Mouse (Mus musculus): ENCODE results near the gene Traf6. TPM values are rescaled to one million over a fixed set of nuclear protein-coding genes. Genes with fewer than 3 reads are reported as not detected.
"Not testable (repeated sequence)": the region's sequence is repeated elsewhere in the genome, so short reads cannot be mapped to it uniquely, and the experiment has no call there.

Traf6 gene
- total RNA-seq, 2 experiments from 2014 or later = 13.9 to 26.1 TPM

DNA sequence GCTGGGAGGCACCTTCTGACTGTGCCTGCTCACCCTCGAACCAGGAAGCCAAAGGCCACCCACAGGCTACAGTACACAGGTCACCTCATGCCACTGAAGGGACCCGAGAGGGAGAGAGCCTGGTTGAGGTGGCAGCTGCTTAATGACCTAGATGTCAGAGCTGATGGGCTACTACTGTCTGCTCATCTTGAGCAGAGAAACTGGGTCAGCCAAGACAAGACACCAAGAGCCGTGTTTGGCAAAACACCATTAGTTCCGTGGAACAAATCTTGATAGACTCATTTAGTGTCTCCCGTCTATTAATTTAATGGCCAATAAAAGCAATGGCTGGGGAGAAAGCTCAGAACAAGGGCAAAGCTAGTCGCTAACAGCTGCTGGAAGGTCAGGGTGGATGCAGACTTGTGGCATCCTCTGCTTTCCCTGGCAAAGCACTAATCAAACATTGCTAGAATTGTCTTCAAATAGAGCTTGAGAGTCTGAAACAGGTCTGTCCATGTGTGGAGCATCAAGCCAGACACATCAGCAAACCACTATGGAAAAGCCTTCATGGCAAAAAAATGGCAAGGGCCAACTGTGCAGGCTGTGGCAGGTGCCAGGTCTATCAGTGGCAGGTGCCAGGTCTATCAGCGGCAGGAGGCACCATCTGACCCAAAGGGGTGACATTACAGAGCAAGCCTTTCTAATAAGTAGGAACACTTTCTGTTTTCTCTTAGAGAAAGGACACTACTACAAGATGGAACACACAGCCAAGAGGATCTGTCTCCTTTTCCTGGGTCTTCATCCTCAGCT, 64.0 kb downstream of the Traf6 start:
- no peak for ATAC-seq (replicated peaks; ENCODE audit: low FRiP score, low TSS enrichment, poor library complexity, severe bottlenecking)

GRCm38 (mm10) chr2:101745656-101746055, 67.4 kb downstream of the Traf6 start:
- not testable (repeated sequence) for ATAC-seq (replicated peaks; ENCODE audit: low FRiP score, low TSS enrichment, poor library complexity, severe bottlenecking)

DNA sequence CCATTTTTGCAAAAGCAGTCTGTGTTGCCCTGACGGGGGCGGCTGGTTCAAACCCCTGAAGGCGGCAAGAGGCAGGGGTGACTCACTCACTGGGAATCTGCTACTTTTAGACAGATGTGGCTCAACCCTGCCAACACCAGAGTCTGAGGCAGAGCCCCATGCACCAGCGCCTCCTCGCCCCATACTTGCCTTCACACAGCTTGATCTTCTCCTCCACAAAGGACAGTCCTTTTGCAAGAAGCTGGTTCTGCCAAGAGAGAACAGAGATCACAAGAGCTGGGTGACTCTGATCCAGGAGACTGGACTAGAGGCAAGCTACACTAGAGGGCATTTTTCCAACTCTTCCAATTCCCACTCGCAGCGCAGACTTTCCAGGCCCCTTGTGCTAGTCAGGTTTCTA, 68.3 kb downstream of the Traf6 start:
- ATAC-seq (replicated peaks; ENCODE audit: low FRiP score, low TSS enrichment, poor library complexity, severe bottlenecking) = no peak

Other genes with a start within 250 kb of the Traf6 start
- 0.35 and 0.90 TPM in 2 replicates for gene Rag2, start 53.7 kb upstream of the Traf6 start, total RNA-seq (2014; fragmentation: Nextera tagmentation)
- gene Rag2, start 53.7 kb upstream of the Traf6 start, total RNA-seq (2017) = 0.34 and 2.0 TPM in 2 replicates
- gene Rag1, start 28.9 kb upstream of the Traf6 start, total RNA-seq (2014; fragmentation: Nextera tagmentation) = 0.99 and 2.2 TPM in 2 replicates
- gene Rag1, start 28.9 kb upstream of the Traf6 start, total RNA-seq (2017) = 0.23 and 1.1 TPM in 2 replicates
- gene B230118H07Rik, start 28.9 kb upstream of the Traf6 start, total RNA-seq (2014; fragmentation: Nextera tagmentation) = 13.1 and 34.1 TPM in 2 replicates
- 45.4 and 76.2 TPM in 2 replicates for gene B230118H07Rik, start 28.9 kb upstream of the Traf6 start, total RNA-seq (2017)
- gene Prr5l, start 204.6 kb downstream of the Traf6 start, total RNA-seq (2014; fragmentation: Nextera tagmentation) = 2.2 and 8.0 TPM in 2 replicates
- gene Prr5l, start 204.6 kb downstream of the Traf6 start, total RNA-seq (2017) = 0.47 TPM in 1 of 2 replicates, not detected in the other
- 16.2 and 20.5 TPM in 2 replicates for gene Commd9, start 207.8 kb downstream of the Traf6 start, total RNA-seq (2014; fragmentation: Nextera tagmentation)
- gene Commd9, start 207.8 kb downstream of the Traf6 start, total RNA-seq (2017) = 16.0 and 34.9 TPM in 2 replicates